Mouse (Mus musculus): Measurements from ENCODE around the gene Sdf4. TPM values are rescaled to one million over a fixed set of nuclear protein-coding genes. Genes with fewer than 3 reads are reported as not detected.

Sdf4 gene
- polyA plus RNA-seq, 1 experiment from 2014 or later, result 165 TPM

DNA sequence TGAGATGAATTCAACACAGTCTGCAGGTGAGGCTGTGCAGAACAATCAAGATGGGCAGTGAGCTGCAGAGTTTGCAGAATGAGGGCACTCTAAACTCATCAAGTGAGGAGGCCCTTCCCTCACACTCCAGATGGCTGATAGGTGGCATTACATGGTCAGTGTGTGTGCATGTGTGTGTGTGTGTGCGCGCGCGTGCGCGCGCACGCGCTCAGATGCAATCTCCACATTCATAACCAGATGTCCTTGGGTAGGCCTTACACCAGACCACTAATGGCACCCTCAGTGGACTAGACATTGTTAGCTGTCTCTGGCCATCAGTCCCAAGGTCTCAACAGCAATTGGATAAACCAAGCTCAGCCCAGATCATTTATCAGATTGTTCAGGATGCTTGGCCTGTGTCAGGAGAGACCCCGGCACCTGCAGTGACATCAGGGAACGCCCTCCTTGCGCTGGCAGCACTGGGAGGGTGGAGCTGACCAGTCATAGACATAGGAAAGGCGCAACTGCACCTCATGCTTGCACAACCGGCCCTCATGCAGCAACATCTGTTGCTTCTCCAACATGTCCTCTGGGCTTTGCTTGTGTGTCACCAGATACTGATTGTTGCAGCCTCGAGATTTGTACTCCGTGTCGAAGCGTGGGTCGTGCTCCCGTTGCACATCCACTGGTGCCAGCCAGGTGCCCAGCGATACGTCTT lies 1.3 kb upstream of the Sdf4 start:
- no peaks in the 10 kb centered on the region for H3K9me3 ChIP-seq (ENCODE audit: control insufficient read depth, low read length)
- H3K4me2 ChIP-seq (replicated peaks; ENCODE audit: low read depth, low read length), result peak overlapping the region; percentile 98
- H3K9ac ChIP-seq (ENCODE audit: low read depth, low read length), result peak overlapping the region; percentile 75
- peaks cover 19% of the 10 kb centered on the region for H3K4me1 ChIP-seq (ENCODE audit: control insufficient read depth, insufficient read depth, low read length)
- peak overlapping the region; percentile 92; the same call in 1 of the 2 replicates for H3K27ac ChIP-seq (ENCODE audit: low read depth, low read length)
- no peak for ATAC-seq (ENCODE audit: low FRiP score, low TSS enrichment)
- peaks cover 13% of the 10 kb centered on the region for H3K36me3 ChIP-seq (ENCODE audit: control insufficient read depth, insufficient read depth, low read length)
- WGBS, result 90% methylated on average over 22 of the region's 22 CpGs
- peak overlapping the region; percentile 48 for H3K4me3 ChIP-seq (ENCODE audit: low read length)
- H3K27me3 ChIP-seq (ENCODE audit: control insufficient read depth, insufficient read depth, low read length), result no peaks in the 10 kb centered on the region

DNA sequence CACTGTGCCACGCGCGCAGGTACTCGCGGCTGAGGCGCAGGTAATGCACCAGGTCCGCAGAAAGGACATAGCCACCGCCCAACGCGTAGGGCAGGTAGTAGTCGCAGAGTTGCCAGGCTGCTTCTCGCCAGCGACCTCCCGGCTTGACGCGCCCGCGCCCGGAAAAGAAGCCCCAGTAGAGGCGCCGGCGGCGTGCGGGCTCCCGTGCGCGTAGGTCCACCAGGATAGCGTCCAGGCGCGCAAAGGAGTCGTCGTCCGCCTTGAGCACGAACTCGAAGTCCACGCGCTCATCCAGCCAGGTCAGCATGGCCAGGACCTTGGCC lies 803 bp upstream of the Sdf4 start:
- Histone ChIP-seq H3K4me1 (ENCODE audit: control insufficient read depth, insufficient read depth, low read length) (peaks cover 19% of the 10 kb centered on the region), H3K9ac (ENCODE audit: low read depth, low read length) (peak overlapping the region; percentile 75), H3K36me3 (ENCODE audit: control insufficient read depth, insufficient read depth, low read length) (peaks cover 18% of the 10 kb centered on the region), H3K27me3 (ENCODE audit: control insufficient read depth, insufficient read depth, low read length) (no peaks in the 10 kb centered on the region), H3K27ac (ENCODE audit: low read depth, low read length) (peak overlapping the region; percentile 92), H3K4me3 (ENCODE audit: low read length) (peak overlapping the region; percentile 48), H3K9me3 (ENCODE audit: control insufficient read depth, low read length) (no peaks in the 10 kb centered on the region), H3K4me2 (replicated peaks; ENCODE audit: low read depth, low read length) (peak overlapping the region; percentile 98)
- 29% methylated on average over 37 of the region's 37 CpGs for WGBS
- ATAC-seq (ENCODE audit: low FRiP score, low TSS enrichment), result peak; percentile 6

DNA sequence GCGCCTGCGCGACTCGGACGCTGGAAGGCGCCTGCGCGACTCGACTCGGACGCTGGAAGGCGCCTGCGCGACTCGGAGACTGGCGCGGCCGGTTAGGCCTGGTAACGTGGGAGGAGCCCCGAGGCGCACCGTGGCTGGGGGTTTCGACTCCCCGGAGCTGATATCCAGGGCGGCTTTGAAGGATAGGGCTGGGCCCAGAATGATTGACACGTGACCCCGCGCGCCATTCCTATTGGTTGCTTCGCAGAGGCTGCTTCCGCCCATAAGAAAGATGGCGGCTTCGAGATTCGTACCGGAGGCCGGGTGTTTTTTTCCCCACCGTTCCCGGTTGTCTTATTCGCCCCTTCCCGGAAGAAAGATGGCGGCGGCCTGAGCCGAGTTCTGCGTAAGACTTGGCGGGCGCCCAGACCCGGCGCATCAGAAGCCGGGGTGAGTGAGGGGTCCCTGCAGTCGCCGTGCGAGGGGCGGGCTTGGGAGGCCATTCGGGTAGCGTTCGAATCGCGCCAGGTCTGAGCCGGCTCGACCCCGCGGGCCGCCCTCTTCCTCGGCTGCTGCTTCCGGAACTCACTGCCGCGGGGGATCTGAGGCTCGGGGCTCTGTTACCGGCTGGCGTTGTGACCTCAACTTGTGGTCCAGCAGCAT lies 355 bp downstream of the Sdf4 start:
- Histone ChIP-seq H3K4me1 (ENCODE audit: control insufficient read depth, insufficient read depth, low read length) (peaks cover 19% of the 10 kb centered on the region), H3K9me3 (ENCODE audit: control insufficient read depth, low read length) (no peaks in the 10 kb centered on the region), H3K27ac (ENCODE audit: low read depth, low read length) (peak overlapping the region; percentile 78), H3K9ac (ENCODE audit: low read depth, low read length) (peak overlapping the region; percentile 90), H3K4me2 (replicated peaks; ENCODE audit: low read depth, low read length) (peak overlapping the region; percentile 81), H3K4me3 (ENCODE audit: low read length) (peak overlapping the region; percentile 95), H3K36me3 (ENCODE audit: control insufficient read depth, insufficient read depth, low read length) (peaks cover 29% of the 10 kb centered on the region), H3K27me3 (ENCODE audit: control insufficient read depth, insufficient read depth, low read length) (no peaks in the 10 kb centered on the region)
- WGBS, result under 1% methylated on average over 60 of the region's 70 CpGs
- ATAC-seq (ENCODE audit: low FRiP score, low TSS enrichment), result peak; percentile 86

DNA sequence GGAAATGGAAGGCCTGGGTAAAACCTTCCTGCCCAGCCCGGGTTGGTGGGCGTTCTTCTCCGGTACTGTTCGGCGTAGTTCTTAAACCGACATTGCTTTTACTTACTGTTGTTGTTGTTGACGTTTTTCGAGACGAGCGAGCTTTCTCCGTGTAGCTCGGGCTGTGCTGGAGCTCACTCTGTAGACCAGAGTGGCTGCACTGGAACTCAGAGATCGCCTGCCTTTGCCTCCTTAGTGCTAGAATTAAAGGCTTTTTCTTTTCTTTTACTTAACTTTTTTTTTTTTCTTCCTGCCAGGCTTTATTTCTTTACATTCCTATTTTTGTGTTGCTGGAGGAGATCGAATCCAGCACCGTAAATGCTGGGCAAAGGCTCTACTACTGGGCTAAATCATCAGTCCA lies 934 bp downstream of the Sdf4 start:
- Histone ChIP-seq H3K36me3 (ENCODE audit: control insufficient read depth, insufficient read depth, low read length) (peaks cover 35% of the 10 kb centered on the region), H3K9ac (ENCODE audit: low read depth, low read length) (peak overlapping the region; percentile 90), H3K4me2 (replicated peaks; ENCODE audit: low read depth, low read length) (peak overlapping the region; percentile 81), H3K27ac (ENCODE audit: low read depth, low read length) (peak overlapping the region; percentile 78; the same call in 1 of the 2 replicates), H3K9me3 (ENCODE audit: control insufficient read depth, low read length) (no peaks in the 10 kb centered on the region), H3K4me1 (ENCODE audit: control insufficient read depth, insufficient read depth, low read length) (peaks cover 19% of the 10 kb centered on the region), H3K27me3 (ENCODE audit: control insufficient read depth, insufficient read depth, low read length) (no peaks in the 10 kb centered on the region), H3K4me3 (ENCODE audit: low read length) (peak overlapping the region; percentile 95)
- no peak for ATAC-seq (ENCODE audit: low FRiP score, low TSS enrichment)
- WGBS, result 4% methylated on average over 15 of the region's 15 CpGs

DNA sequence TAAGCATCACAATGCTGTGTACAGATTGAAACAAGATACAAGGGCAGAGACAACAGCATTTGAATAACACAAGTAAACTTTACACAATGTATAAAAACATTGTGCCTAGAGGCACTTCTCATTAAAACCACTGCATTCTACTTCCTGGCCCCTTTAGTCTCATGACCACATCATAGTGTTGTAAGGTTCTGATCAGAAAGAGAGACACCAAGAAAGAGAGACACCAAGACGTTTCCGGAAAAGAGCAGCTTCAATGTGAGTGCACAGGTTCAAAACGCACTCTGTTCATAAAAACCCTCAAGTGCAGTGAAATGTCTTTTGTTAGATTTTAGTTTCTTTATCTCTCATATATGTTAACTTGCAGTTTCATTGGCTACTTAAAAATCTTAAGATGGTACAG lies 11.4 kb downstream of the Sdf4 start:
- Histone ChIP-seq H3K27me3 (ENCODE audit: control insufficient read depth, insufficient read depth, low read length) (no peaks in the 10 kb centered on the region), H3K4me2 (replicated peaks; ENCODE audit: low read depth, low read length) (no peak overlapping the region), H3K27ac (ENCODE audit: low read depth, low read length) (no peak overlapping the region), H3K9me3 (ENCODE audit: control insufficient read depth, low read length) (no peaks in the 10 kb centered on the region), H3K4me3 (ENCODE audit: low read length) (no peak overlapping the region), H3K9ac (ENCODE audit: low read depth, low read length) (no peak overlapping the region), H3K4me1 (ENCODE audit: control insufficient read depth, insufficient read depth, low read length) (no peaks in the 10 kb centered on the region), H3K36me3 (ENCODE audit: control insufficient read depth, insufficient read depth, low read length) (peaks cover 91% of the 10 kb centered on the region)
- WGBS, result 95% methylated on average over 3 of the region's 3 CpGs
- ATAC-seq (ENCODE audit: low FRiP score, low TSS enrichment), result no peak

DNA sequence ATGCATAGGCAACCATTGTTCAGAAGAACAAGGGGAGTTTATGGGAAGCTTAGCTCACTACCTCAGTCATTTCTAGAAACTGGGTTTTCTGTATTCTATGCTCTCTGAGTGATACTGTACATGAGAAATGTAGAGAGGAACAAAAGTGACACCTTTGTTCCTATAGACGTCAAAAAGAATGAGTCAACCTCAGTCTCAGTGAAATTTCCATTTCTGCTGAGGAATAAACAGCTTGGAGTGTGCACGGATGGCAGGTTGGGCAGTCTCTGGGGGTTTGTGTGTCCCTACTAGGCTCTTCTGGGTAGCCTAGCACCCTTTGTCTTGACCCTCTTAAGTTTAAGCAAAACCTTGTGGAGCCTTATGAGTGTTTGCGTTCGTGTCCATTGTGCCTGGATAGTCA lies 15.7 kb downstream of the Sdf4 start:
- no peak overlapping the region for H3K4me3 ChIP-seq (ENCODE audit: low read length)
- no peak for ATAC-seq (ENCODE audit: low FRiP score, low TSS enrichment)
- H3K4me2 ChIP-seq (replicated peaks; ENCODE audit: low read depth, low read length), result no peak overlapping the region
- no peak overlapping the region for H3K27ac ChIP-seq (ENCODE audit: low read depth, low read length)
- H3K9me3 ChIP-seq (ENCODE audit: control insufficient read depth, low read length), result no peaks in the 10 kb centered on the region
- no peak overlapping the region for H3K9ac ChIP-seq (ENCODE audit: low read depth, low read length)
- H3K4me1 ChIP-seq (ENCODE audit: control insufficient read depth, insufficient read depth, low read length), result no peaks in the 10 kb centered on the region
- H3K27me3 ChIP-seq (ENCODE audit: control insufficient read depth, insufficient read depth, low read length), result no peaks in the 10 kb centered on the region
- WGBS, result 96% methylated on average over 4 of the region's 4 CpGs
- peaks cover 81% of the 10 kb centered on the region for H3K36me3 ChIP-seq (ENCODE audit: control insufficient read depth, insufficient read depth, low read length)

DNA sequence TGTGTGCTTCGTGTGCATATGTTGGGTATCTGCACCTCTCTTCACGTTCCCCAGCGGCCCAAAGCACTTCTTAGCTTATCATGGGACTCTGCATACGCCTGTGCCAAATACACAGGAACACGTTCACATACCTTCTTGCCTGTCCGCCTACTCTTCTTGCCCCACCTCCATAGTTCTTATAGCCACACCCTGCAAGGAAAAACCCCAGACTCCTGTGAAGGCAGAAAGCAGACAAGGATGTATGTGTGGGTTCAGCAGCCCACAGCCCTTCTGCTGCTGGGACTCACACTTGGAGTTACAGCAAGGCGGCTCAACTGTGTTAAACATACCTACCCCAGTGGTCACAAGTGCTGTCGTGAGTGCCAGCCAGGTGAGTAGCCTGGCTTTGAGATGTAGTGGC lies 21.0 kb downstream of the Sdf4 start, which contains the start of gene Tnfrsf4:
Gene Tnfrsf4, plus strand, starts transcription at position 207 of the 400 bp plus-strand sequence.
- no peaks in the 10 kb centered on the region for H3K9me3 ChIP-seq (ENCODE audit: control insufficient read depth, low read length)
- H3K4me2 ChIP-seq (replicated peaks; ENCODE audit: low read depth, low read length), result no peak within 1 kb of the TSS
- WGBS, result 88% methylated on average over 8 of the region's 8 CpGs
- H3K27ac ChIP-seq (ENCODE audit: low read depth, low read length), result no peak within 1 kb of the TSS
- no peak for ATAC-seq (ENCODE audit: low FRiP score, low TSS enrichment)
- H3K9ac ChIP-seq (ENCODE audit: low read depth, low read length), result no peak within 1 kb of the TSS
- peaks cover 42% of the 10 kb centered on the region for H3K36me3 ChIP-seq (ENCODE audit: control insufficient read depth, insufficient read depth, low read length)
- no peaks in the 10 kb centered on the region for H3K27me3 ChIP-seq (ENCODE audit: control insufficient read depth, insufficient read depth, low read length)
- H3K4me3 ChIP-seq (ENCODE audit: low read length), result no peak within 1 kb of the TSS
- no peaks in the 10 kb centered on the region for H3K4me1 ChIP-seq (ENCODE audit: control insufficient read depth, insufficient read depth, low read length)

DNA sequence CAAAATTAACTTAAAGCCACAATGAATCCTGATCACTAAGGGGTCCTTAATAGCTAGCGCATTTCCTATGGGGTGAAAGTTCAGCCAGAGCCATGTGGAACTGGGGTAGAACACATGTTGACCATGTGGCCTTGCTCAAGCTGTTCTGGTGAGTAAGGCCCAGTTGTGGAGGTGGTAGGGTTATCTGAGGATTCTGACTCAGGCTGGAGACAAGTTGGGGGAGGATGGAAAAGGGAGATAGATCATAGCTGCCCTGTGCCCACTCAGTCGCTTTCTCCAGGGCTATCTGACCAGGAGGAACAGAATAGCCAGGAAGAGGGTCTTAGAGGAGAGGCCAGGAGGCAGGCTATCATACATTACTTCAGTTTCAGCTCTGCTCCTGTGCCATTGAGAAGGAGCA lies 21.8 kb downstream of the Sdf4 start:
- Histone ChIP-seq H3K4me2 (replicated peaks; ENCODE audit: low read depth, low read length) (no peak overlapping the region), H3K27me3 (ENCODE audit: control insufficient read depth, insufficient read depth, low read length) (no peaks in the 10 kb centered on the region), H3K36me3 (ENCODE audit: control insufficient read depth, insufficient read depth, low read length) (peaks cover 34% of the 10 kb centered on the region), H3K4me3 (ENCODE audit: low read length) (no peak overlapping the region), H3K27ac (ENCODE audit: low read depth, low read length) (no peak overlapping the region), H3K9ac (ENCODE audit: low read depth, low read length) (no peak overlapping the region), H3K4me1 (ENCODE audit: control insufficient read depth, insufficient read depth, low read length) (no peaks in the 10 kb centered on the region), H3K9me3 (ENCODE audit: control insufficient read depth, low read length) (no peaks in the 10 kb centered on the region)
- ATAC-seq (ENCODE audit: low FRiP score, low TSS enrichment), result 0 out of 2 replicates have a peak, but pooled peaks have one; percentile 6
- WGBS, result 83% methylated on average over 2 of the region's 2 CpGs

DNA sequence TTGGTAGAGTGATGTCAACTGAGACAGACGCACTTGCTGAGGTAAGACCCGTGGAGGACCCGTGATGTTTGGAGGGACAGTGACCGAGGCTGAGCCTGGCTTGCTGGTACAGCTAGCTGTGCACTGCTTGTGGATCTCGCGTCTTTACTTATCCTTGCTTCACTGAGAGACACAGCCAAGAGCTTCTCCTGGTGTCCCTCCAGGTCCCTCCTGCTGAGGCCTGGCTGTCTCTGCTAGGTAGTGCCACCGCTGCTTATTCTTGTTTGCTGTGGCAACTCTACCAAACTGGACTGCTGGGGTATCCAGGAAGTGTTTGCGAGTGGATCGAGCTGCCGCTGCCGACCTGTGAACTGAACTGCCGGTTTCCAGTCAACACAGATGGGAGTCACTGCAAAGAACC lies 27.1 kb downstream of the Sdf4 start:
- 86% methylated on average over 12 of the region's 12 CpGs for WGBS
- H3K4me3 ChIP-seq (ENCODE audit: low read length), result no peak overlapping the region
- no peak overlapping the region for H3K27ac ChIP-seq (ENCODE audit: low read depth, low read length)
- H3K9me3 ChIP-seq (ENCODE audit: control insufficient read depth, low read length), result no peaks in the 10 kb centered on the region
- H3K9ac ChIP-seq (ENCODE audit: low read depth, low read length), result no peak overlapping the region
- H3K27me3 ChIP-seq (ENCODE audit: control insufficient read depth, insufficient read depth, low read length), result no peaks in the 10 kb centered on the region
- peaks cover 6% of the 10 kb centered on the region; the same call in 1 of the 2 replicates for H3K36me3 ChIP-seq (ENCODE audit: control insufficient read depth, insufficient read depth, low read length)
- no peaks in the 10 kb centered on the region for H3K4me1 ChIP-seq (ENCODE audit: control insufficient read depth, insufficient read depth, low read length)
- no peak overlapping the region for H3K4me2 ChIP-seq (replicated peaks; ENCODE audit: low read depth, low read length)
- no peak for ATAC-seq (ENCODE audit: low FRiP score, low TSS enrichment)

Measured in kidney, embryonic 14.5 days (tissue).